Mouse (Mus musculus) spleen, adult 2 months (tissue): Measurements from ENCODE around the gene Zfp410. TPM values are rescaled to one million over a fixed set of nuclear protein-coding genes. Genes with fewer than 3 reads are reported as not detected.

Experiments
- DNase-seq, 2 experiments: peaks; one replicate each; pipeline versions ENCODE4 v3.0.0 to v3.0.0-alpha.2; 2012 to 2021; ENCODE audit warnings: low spot score in 2 of 2, low read depth in 1 of 2
- H3K27ac ChIP-seq: fragments of 200-500 bp; 2 replicates; pipeline ENCODE4 v1.5.1; 2012; ENCODE audit warnings: low read length, inconsistent platforms; ENCODE audit not compliant: insufficient read depth
- H3K27me3 ChIP-seq: fragments of 200-500 bp; 2 replicates; pipeline ENCODE4 v1.6.1; 2012; ENCODE audit warnings: mild to moderate bottlenecking, moderate library complexity, low read length, inconsistent platforms; ENCODE audit not compliant: control insufficient read depth, insufficient read depth
- H3K36me3 ChIP-seq: fragments of 200-500 bp; 2 replicates; pipeline ENCODE4 v1.6.1; 2012; ENCODE audit warnings: mild to moderate bottlenecking, low read length, inconsistent platforms; ENCODE audit not compliant: control insufficient read depth, insufficient read depth
- H3K4me1 ChIP-seq: fragments of 200-500 bp; 2 replicates; pipeline ENCODE4 v1.6.1; 2011; ENCODE audit warnings: inconsistent platforms; ENCODE audit not compliant: control insufficient read depth, insufficient read depth, insufficient read length
- H3K4me3 ChIP-seq: fragments of 200-500 bp; 2 replicates; pipeline ENCODE4 v1.5.1; 2011; ENCODE audit warnings: mild to moderate bottlenecking, inconsistent platforms; ENCODE audit not compliant: insufficient read depth, insufficient read length; ENCODE audit errors: extremely low read depth
- CTCF ChIP-seq: fragments of 200-500 bp; IDR thresholded peaks from 2 replicates; pipeline ENCODE4 v1.5.1; 2011; ENCODE audit warnings: mild to moderate bottlenecking, inconsistent platforms; ENCODE audit not compliant: insufficient read depth, insufficient read length, insufficient replicate concordance; ENCODE audit errors: extremely low read depth
- POLR2A ChIP-seq: fragments of 200-500 bp; IDR thresholded peaks from 2 replicates; pipeline ENCODE4 v1.6.1; 2011; ENCODE audit warnings: low read depth, low read length, inconsistent platforms
- WGBS: fragments of 180-500 bp; shearing (Covaris S2); methylation state at CpG from one replicate; pipeline ENCODE4 v1.1.7; 2018; 5-methylcytosine and 5-hydroxymethylcytosine counted together
- polyA plus RNA-seq: library from polyadenylated mRNA; depleted of rRNA; stranded (reverse); fragments of >200 nt; gene quantifications from 2 replicates; pipeline ENCODE4 v1.2.3, GENCODE M21; 2012; rRNA removed

The Zfp410 gene
- 13.7 and 14.5 TPM in 2 replicates for polyA plus RNA-seq

- TF ChIP-seq POLR2A (no peak; the same call in 1 of the 2 replicates), CTCF (no peak)
- WGBS, result under 1% methylated on average over 77 of the region's 77 CpGs
- no peaks in the 10 kb centered on the region for H3K36me3 ChIP-seq
Measured at GRCm38 (mm10) chr12:84316721-84317621, at the start of gene Zfp410. TSS of gene Zfp410 (plus strand) at chr12:84316852.

DNA sequence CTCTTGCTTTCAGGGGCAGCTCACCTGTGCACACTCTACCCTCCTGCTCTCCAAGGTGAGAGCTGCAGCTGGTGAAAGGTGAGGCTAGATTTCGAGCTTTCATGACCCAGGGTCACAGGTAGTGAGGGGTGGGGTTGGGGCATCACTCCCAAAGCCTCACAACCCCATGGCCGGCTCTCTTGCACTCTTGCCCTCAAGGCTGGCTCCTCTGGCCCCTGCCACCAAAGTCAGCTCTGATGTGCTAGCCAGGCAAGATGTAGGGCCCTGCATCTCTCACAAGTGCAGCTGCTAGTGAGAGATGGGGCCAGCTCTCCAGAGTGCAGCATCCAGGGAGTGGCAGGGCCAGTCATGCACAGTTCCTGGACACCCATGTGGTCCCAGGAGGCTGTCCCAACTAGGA is 49.4 kb upstream of the Zfp410 start:
- no peaks in the 10 kb centered on the region for H3K27me3 ChIP-seq
- no peak overlapping the region for H3K4me3 ChIP-seq
- no peak for TF ChIP-seq POLR2A
- no peaks in the 10 kb centered on the region for H3K36me3 ChIP-seq
- 75% methylated on average over 2 of the region's 2 CpGs for WGBS
- no peaks in the 10 kb centered on the region for H3K4me1 ChIP-seq
- H3K27ac ChIP-seq, result no peak overlapping the region
- DNase-seq, result no peak

More at GRCm38 (mm10) chr12:84316721-84317621, at the start of gene Zfp410:
- H3K4me1 ChIP-seq, result no peaks in the 10 kb centered on the region; the same call in 1 of the 2 replicates
- H3K27me3 ChIP-seq, result 0 out of 2 replicates have a peak, but pooled peaks cover 1% of the 10 kb centered on the region
- peak; percentile 18 to 76 for DNase-seq
- peak within 1 kb of the TSS; percentile 85 for H3K27ac ChIP-seq
- peak within 1 kb of the TSS; percentile 100 for H3K4me3 ChIP-seq

- no peaks in the 10 kb centered on the region for H3K4me1 ChIP-seq
- TF ChIP-seq CTCF (no peak), POLR2A (no peak)
- H3K36me3 ChIP-seq, result no peaks in the 10 kb centered on the region
- H3K27ac ChIP-seq, result no peak overlapping the region
- H3K4me3 ChIP-seq, result no peak overlapping the region
- 81% methylated on average over 5 of the region's 5 CpGs for WGBS
- H3K27me3 ChIP-seq, result no peaks in the 10 kb centered on the region
- no peak for DNase-seq
Measured at GRCm38 (mm10) chr12:84273366-84273765, 43.3 kb upstream of the Zfp410 start.

DNA sequence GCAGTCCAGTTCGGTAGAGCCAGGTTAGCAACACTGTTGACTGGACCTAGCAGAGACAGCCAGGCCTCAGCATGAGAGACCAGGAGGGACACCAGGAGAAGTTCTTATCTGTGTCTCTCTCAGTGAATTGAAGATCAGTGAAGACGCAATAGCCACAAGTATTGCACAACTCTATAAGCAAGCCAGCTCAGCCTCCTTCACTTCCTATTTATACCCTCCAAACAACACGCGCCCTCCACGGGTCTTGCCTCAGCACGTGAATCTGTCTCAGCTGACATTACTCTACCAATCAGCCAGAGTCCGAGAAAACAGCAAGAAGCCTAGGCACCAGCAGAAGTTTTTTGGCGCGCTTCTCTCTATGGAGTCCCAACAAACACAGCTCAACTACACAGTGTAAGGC is 41.4 kb upstream of the Zfp410 start:
- no peak overlapping the region for H3K27ac ChIP-seq
- no peaks in the 10 kb centered on the region for H3K27me3 ChIP-seq
- no peaks in the 10 kb centered on the region for H3K4me1 ChIP-seq
- no peaks in the 10 kb centered on the region for H3K36me3 ChIP-seq
- WGBS, result 64% methylated on average over 9 of the region's 9 CpGs
- DNase-seq, result no peak
- no peak overlapping the region for H3K4me3 ChIP-seq
- no peak for TF ChIP-seq POLR2A
- no peak for TF ChIP-seq CTCF

- Histone ChIP-seq H3K27ac (no peak overlapping the region), H3K4me1 (no peaks in the 10 kb centered on the region), H3K27me3 (no peaks in the 10 kb centered on the region), H3K36me3 (no peaks in the 10 kb centered on the region), H3K4me3 (no peak overlapping the region)
- 62% methylated on average over 2 of the region's 2 CpGs for WGBS
- no peak for DNase-seq
- TF ChIP-seq POLR2A, result no peak
Measured at GRCm38 (mm10) chr12:84276288-84276687, 40.4 kb upstream of the Zfp410 start.

DNA sequence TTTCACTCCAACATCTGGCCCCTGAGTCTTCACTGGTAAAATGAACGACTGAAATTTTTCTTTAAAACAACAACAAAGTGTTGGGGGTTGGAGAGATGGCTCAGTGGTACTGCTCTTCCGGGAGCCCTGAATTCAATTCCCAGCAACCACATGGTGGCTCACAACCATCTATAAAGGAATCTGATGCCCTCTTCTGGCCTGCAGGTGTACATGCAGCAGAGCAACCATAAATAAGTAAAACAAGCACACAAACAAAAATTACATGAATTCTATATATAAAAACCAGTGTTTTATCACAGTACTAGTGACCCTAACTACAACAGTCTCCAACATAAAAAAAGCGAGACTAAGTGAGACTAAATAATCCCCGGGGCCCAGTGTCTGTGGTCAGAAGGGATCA is 39.9 kb upstream of the Zfp410 start:
- no peaks in the 10 kb centered on the region for H3K4me1 ChIP-seq
- no peak overlapping the region for H3K27ac ChIP-seq
- WGBS, result 82% methylated on average over 4 of the region's 4 CpGs
- H3K4me3 ChIP-seq, result no peak overlapping the region
- no peak for TF ChIP-seq CTCF
- DNase-seq, result no peak
- H3K27me3 ChIP-seq, result no peaks in the 10 kb centered on the region
- H3K36me3 ChIP-seq, result no peaks in the 10 kb centered on the region

DNA sequence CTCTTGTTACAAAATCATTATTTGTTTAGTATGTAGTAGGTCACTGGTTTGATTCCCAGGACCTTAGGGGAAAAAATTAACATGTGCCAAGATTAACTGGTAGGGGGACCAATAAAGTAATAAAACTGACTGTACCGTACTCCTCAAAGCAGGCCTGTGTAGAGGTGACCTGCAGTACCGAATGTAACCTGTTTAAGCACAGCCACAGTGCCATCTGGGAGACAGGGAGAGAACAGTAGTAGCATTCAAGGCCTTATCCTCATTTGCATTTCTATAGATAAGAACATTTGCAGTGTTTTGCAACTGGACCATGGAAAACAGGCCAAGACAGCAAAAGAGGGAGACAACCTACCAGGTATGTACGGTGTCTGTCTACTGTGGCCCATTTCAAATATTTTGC is 38.8 kb upstream of the Zfp410 start:
- Histone ChIP-seq H3K27me3 (no peaks in the 10 kb centered on the region), H3K36me3 (no peaks in the 10 kb centered on the region), H3K4me3 (no peak overlapping the region), H3K27ac (no peak overlapping the region), H3K4me1 (no peaks in the 10 kb centered on the region)
- 93% methylated on average over 3 of the region's 3 CpGs for WGBS
- no peak for DNase-seq
- TF ChIP-seq CTCF, result no peak
- no peak for TF ChIP-seq POLR2A
